Mouse (Mus musculus): ENCODE measurements around the gene Parva.

The Parva gene

GRCm38 (mm10) chr7:112514636-112515193 lies 87.4 kb downstream of the Parva start:
- no peak for DNase-seq (ENCODE audit: low spot score)

GRCm38 (mm10) chr7:112525465-112525864 lies 98.2 kb downstream of the Parva start:
- DNase-seq (ENCODE audit: low spot score): no peak

GRCm38 (mm10) chr7:112526226-112526625 lies 98.9 kb downstream of the Parva start:
- no peak for DNase-seq (ENCODE audit: low spot score)

GRCm38 (mm10) chr7:112527230-112527629 lies 99.9 kb downstream of the Parva start:
- no peak for DNase-seq (ENCODE audit: low spot score)

GRCm38 (mm10) chr7:112528059-112528458 lies 100.8 kb downstream of the Parva start:
- no peak for DNase-seq (ENCODE audit: low spot score)

- no peak for DNase-seq (ENCODE audit: low spot score)
These were observed 101.5 kb downstream of the Parva start for GRCm38 (mm10) chr7:112528582-112529360.

GRCm38 (mm10) chr7:112530924-112531323 lies 103.6 kb downstream of the Parva start:
- peak; percentile 66 for DNase-seq (ENCODE audit: low spot score)

GRCm38 (mm10) chr7:112534148-112534547 lies 106.8 kb downstream of the Parva start:
- no peak for DNase-seq (ENCODE audit: low spot score)

- DNase-seq (ENCODE audit: low spot score): no peak
These were observed 108.2 kb downstream of the Parva start for GRCm38 (mm10) chr7:112535408-112535921.

- DNase-seq (ENCODE audit: low spot score): no peak
These were observed 121.8 kb downstream of the Parva start for GRCm38 (mm10) chr7:112549136-112549535.

- no peak for DNase-seq (ENCODE audit: low spot score)
These were observed 134.2 kb downstream of the Parva start for GRCm38 (mm10) chr7:112561504-112561903.

- DNase-seq (ENCODE audit: low spot score): no peak
These were observed 139.7 kb downstream of the Parva start for GRCm38 (mm10) chr7:112567004-112567403.

- DNase-seq (ENCODE audit: low spot score): no peak
These were observed 141.7 kb downstream of the Parva start for GRCm38 (mm10) chr7:112568961-112569360.

- no peak for DNase-seq (ENCODE audit: low spot score)
These were observed 154.3 kb downstream of the Parva start for GRCm38 (mm10) chr7:112581621-112582020.

GRCm38 (mm10) chr7:112582882-112583405 lies 155.6 kb downstream of the Parva start:
- DNase-seq (ENCODE audit: low spot score): no peak

GRCm38 (mm10) chr7:112587449-112587848 lies 160.1 kb downstream of the Parva start:
- DNase-seq (ENCODE audit: low spot score): peak; percentile 17

- DNase-seq (ENCODE audit: low spot score): no peak
These were observed 162.2 kb downstream of the Parva start for GRCm38 (mm10) chr7:112589530-112589929.

- DNase-seq (ENCODE audit: low spot score): peak; percentile 29
These were observed 166.3 kb downstream of the Parva start for GRCm38 (mm10) chr7:112593586-112593985.

GRCm38 (mm10) chr7:112595226-112595850 lies 168.0 kb downstream of the Parva start:
- peak; percentile 57 for DNase-seq (ENCODE audit: low spot score)

- DNase-seq (ENCODE audit: low spot score): no peak
These were observed 172.3 kb downstream of the Parva start for GRCm38 (mm10) chr7:112599650-112600049.

- DNase-seq (ENCODE audit: low spot score): no peak
These were observed 172.9 kb downstream of the Parva start for GRCm38 (mm10) chr7:112600163-112600562.

- DNase-seq (ENCODE audit: low spot score): no peak
These were observed 175.7 kb downstream of the Parva start for GRCm38 (mm10) chr7:112602966-112603365.

Measured in yolk sac, embryonic 10.5 days (tissue).